Mouse (Mus musculus) C2C12 (cell line): Measurements from ENCODE around the gene E2f6.

Source experiments
- CTCF ChIP-seq: IDR thresholded peaks from one replicate; pipeline ENCODE4 v1.5.1; 2011; ENCODE audit not compliant: control insufficient read depth, insufficient read depth, insufficient read length
- FOSL1 ChIP-seq: IDR thresholded peaks from one replicate; pipeline ENCODE4 v1.8.0; 2011; ENCODE audit warnings: mild to moderate bottlenecking, low read length; ENCODE audit not compliant: poor library complexity, insufficient read depth, severe bottlenecking

GRCm38 (mm10) chr12:16800959-16801315 is 9.8 kb upstream of the E2f6 start:
- TF ChIP-seq CTCF = no peak
- TF ChIP-seq FOSL1 = no peak
